Mouse (Mus musculus) CH12.LX (cell line): ENCODE data around the gene Ecsit.

Source experiments
- CHD2 ChIP-seq: IDR thresholded peaks from 2 replicates; pipeline ENCODE4 v1.6.1; 2011; ENCODE audit warnings: low read length, improper control_type of control experiment
- CTCF ChIP-seq, 2 experiments: IDR thresholded peaks in 1 of 2; conservative IDR thresholded peaks in 1 of 2; 2 replicates each; pipeline ENCODE4 v1.5.1; 2011 to 2012; ENCODE audit warnings: low read depth in 2 of 2, low read length in 2 of 2, improper control_type of control experiment in 1 of 2, inconsistent platforms in 1 of 2, mild to moderate bottlenecking in 1 of 2, moderate library complexity in 1 of 2
- MAX ChIP-seq: IDR thresholded peaks from 2 replicates; pipeline ENCODE4 v1.6.1; 2011; ENCODE audit warnings: low read length, improper control_type of control experiment
- SIN3A ChIP-seq: IDR thresholded peaks from 2 replicates; pipeline ENCODE4 v1.6.1; 2012; ENCODE audit warnings: low read length, improper control_type of control experiment, inconsistent platforms
- ZNF384 ChIP-seq: IDR thresholded peaks from 2 replicates; pipeline ENCODE4 v1.6.1; 2012; ENCODE audit warnings: low read depth, low read length, improper control_type of control experiment, inconsistent platforms

DNA sequence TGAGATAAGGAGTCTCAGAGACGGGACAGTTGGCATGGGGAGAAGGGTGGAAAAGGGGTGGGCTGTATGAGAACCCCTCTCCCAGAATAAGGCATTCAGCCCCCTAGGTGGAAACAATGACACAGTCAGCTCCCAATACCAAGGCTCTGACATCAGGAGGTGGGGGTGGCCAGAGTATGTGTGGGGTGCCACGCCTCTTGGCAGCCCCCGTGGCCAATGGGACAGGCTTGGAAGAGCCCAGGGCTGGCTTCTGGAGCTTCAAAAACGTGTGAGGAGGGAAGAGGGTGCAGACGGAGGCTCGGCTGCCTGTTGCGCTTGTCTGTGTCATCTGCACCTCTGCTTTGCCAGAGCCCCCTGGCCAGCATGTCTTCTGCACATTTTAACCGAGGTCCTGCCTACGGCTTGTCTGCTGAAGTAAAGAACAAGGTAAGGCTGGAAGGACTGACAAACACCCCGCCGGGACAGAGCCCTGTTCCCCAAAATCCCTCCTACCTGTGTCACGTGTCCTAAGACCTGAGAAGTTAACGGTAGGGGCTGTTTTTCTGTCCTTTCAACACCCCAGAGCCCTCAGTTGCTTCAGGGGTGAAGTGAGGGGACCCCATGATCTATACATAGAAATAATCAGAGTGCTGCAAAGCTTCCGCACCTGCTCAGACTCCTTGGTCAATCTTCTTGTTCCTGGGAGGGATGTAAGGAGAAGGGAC, 13.9 kb upstream of the Ecsit start, which contains the start of gene Cnn1:
- TF ChIP-seq CHD2 (no peak), MAX (no peak), ZNF384 (no peak), SIN3A (no peak), CTCF (conservative IDR thresholded peaks at IDR 0.05 in 1 of 2, IDR thresholded peaks at IDR 0.05 in 1 of 2; ENCODE audit: low read depth in 2 of 2, low read length in 2 of 2) (no peak)
